In the genomic region with DNA sequence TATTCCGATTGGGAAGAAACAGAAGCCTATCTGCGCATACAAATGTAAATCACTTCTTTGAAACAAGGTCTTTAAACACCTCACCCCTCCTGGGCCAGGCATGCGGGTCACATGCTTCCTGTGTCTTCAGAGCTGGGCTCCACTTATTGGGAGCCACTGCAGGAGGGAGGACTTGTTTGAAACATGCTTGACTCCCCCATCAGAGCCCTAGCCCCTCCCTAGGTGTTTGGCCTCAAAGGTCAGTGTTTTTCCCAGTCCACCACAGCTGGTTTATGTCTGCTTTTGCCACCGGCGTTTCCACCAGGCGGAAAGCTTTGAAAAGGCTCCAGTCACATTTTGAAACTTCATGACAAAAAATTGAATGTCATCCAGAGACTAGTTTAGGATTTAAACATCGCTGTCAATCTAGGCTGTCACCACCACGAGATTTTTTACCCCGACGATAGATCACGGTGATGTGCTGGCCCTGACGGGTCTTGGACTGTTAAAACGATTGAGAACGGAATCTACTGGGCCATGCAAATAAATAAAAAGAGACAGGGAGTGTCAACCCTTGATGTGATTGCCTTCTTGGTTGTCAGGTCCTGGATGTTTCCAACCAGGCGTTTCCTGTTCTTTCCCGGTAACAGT, we compare ENCODE assay signal across 12 mouse cellular contexts.
DNase-seq lines count a peak whose midpoint lies in the region; ATAC-seq and TF ChIP-seq lines count a peak whose summit lies in the region.
"Had no signal": no experiment of that assay in that cellular context is flagged by ENCODE, and none has a peak within 500 bp of the region (broad histone marks: within the 10 kb centered on the region; RNA-seq: fewer than 3 reads in every experiment).

No protein-coding gene starts in this region.

- ATAC-seq in intestine, embryonic 14.5 days (replicated peaks; ENCODE audit: low FRiP score, low TSS enrichment, low read depth): no peak
- no peak for ATAC-seq in intestine, postnatal 0 days
- ATAC-seq: midbrain, embryonic 13.5 days had no signal

- no peak overlapping the region for H3K9ac ChIP-seq in intestine, embryonic 14.5 days (ENCODE audit: low read length)
- H3K9ac ChIP-seq in intestine, postnatal 0 days (ENCODE audit: low read depth, low read length): no peak overlapping the region
- H3K9ac ChIP-seq: midbrain, embryonic 13.5 days had no signal

- 0 out of 2 replicates have a peak overlapping the region, but pooled peaks have one; percentile 35 for H3K27ac ChIP-seq in intestine, embryonic 14.5 days (ENCODE audit: low read depth)
- H3K27ac ChIP-seq in intestine, postnatal 0 days (ENCODE audit: low read depth, low read length): no peak overlapping the region
- H3K27ac ChIP-seq: midbrain, embryonic 13.5 days had no signal

- DNase-seq in intestine, embryonic 14.5 days (ENCODE audit: low spot score): no peak
- DNase-seq in heart, adult 9 months (ENCODE audit: low spot score in 2 of 2): peak; percentile 56 to 57
- DNase-seq in kidney, postnatal 25 days: peak; percentile 38 to 59
- DNase-seq in lung, postnatal 10 days: peak; percentile 79
- no peak for DNase-seq in frontal cortex, postnatal 25 days (ENCODE audit: low spot score in 2 of 2)
- DNase-seq in neural tube, embryonic 10.5 days (ENCODE audit: extremely low spot score, low spot score): no peak
- DNase-seq in gastrocnemius, adult 18-20 months (ENCODE audit: low spot score): no peak
- DNase-seq: B cell, adult 2 months; gastrocnemius, postnatal 14 days; left cerebral cortex, postnatal 4 days had no signal

- WGBS in intestine, embryonic 14.5 days: 37% methylated on average over 16 of the region's 16 CpGs
- WGBS in intestine, postnatal 0 days: 68% methylated on average over 16 of the region's 16 CpGs

- H3K4me3 ChIP-seq in intestine, embryonic 14.5 days (ENCODE audit: low read depth, low read length): no peak overlapping the region
- H3K4me3 ChIP-seq in intestine, postnatal 0 days (ENCODE audit: low read depth, low read length): no peak overlapping the region
- H3K4me3 ChIP-seq: midbrain, embryonic 13.5 days had no signal

- H3K9me3 ChIP-seq in intestine, embryonic 14.5 days (ENCODE audit: control insufficient read depth, low read length): no peaks in the 10 kb centered on the region
- no peaks in the 10 kb centered on the region for H3K9me3 ChIP-seq in intestine, postnatal 0 days (ENCODE audit: control insufficient read depth)
- H3K9me3 ChIP-seq: midbrain, embryonic 13.5 days had no signal

- no peaks in the 10 kb centered on the region for H3K36me3 ChIP-seq in intestine, embryonic 14.5 days (ENCODE audit: control insufficient read depth, insufficient read depth, low read length)
- H3K36me3 ChIP-seq in intestine, postnatal 0 days (ENCODE audit: control insufficient read depth, insufficient read depth): no peaks in the 10 kb centered on the region
- H3K36me3 ChIP-seq: midbrain, embryonic 13.5 days had no signal

- H3K4me1 ChIP-seq in intestine, embryonic 14.5 days (replicated peaks; ENCODE audit: control insufficient read depth, insufficient read depth, low read length): peaks cover 31% of the 10 kb centered on the region
- H3K4me1 ChIP-seq in intestine, postnatal 0 days (replicated peaks; ENCODE audit: control insufficient read depth, insufficient read depth, low read length): no peaks in the 10 kb centered on the region

- TF ChIP-seq CTCF in intestine, postnatal 0 days (IDR thresholded peaks at IDR 0.05; ENCODE audit: low read depth): no peak

- no peaks in the 10 kb centered on the region for H3K27me3 ChIP-seq in intestine, embryonic 14.5 days (replicated peaks; ENCODE audit: control insufficient read depth, insufficient read depth, low read length)
- H3K27me3 ChIP-seq in intestine, postnatal 0 days (replicated peaks; ENCODE audit: control insufficient read depth, insufficient read depth, low read length): no peaks in the 10 kb centered on the region
- H3K27me3 ChIP-seq: midbrain, embryonic 13.5 days had no signal

- no peak overlapping the region for H3K4me2 ChIP-seq in intestine, embryonic 14.5 days (ENCODE audit: low read length)
- no peak overlapping the region for H3K4me2 ChIP-seq in intestine, postnatal 0 days (replicated peaks; ENCODE audit: low read depth)
- H3K4me2 ChIP-seq: midbrain, embryonic 13.5 days had no signal

Comparison
In these comparisons a context has a peak if more than half of its experiments do, and no peak if none do; other contexts are left out.
1. DNase-seq: peak in heart, adult 9 months (2 of 2), kidney, postnatal 25 days (2 of 2) and lung, postnatal 10 days (single experiment); none in intestine, embryonic 14.5 days (single experiment), frontal cortex, postnatal 25 days (0 of 2), neural tube, embryonic 10.5 days (single experiment) and gastrocnemius, adult 18-20 months (single experiment).